Mouse (Mus musculus): ENCODE results near the gene Chit1. TPM values are rescaled to one million over a fixed set of nuclear protein-coding genes. Genes with fewer than 3 reads are reported as not detected.
A peak's percentile ranks its signal among the peaks of the same experiment; 100 is the strongest.

Chit1 gene
- total and polyA plus RNA-seq, 2 experiments from 2014 or later, result 0.19 to 0.41 TPM

GRCm38 (mm10) chr1:134078802-134079476, 32.1 kb upstream of the Chit1 start, which contains the start of gene Btg2:
Btg2 (minus strand) TSS chr1:134079120.
- ATAC-seq, result peak; percentile 96
- under 1% methylated on average over 51 of the region's 62 CpGs for WGBS
- TF ChIP-seq CTCF (IDR thresholded peaks at IDR 0.05; ENCODE audit: low read depth), result no peak; the same call in 1 of the 2 replicates

GRCm38 (mm10) chr1:134079477-134080163, 31.4 kb upstream of the Chit1 start:
- Histone ChIP-seq H3K36me3 (ENCODE audit: insufficient read depth) (no peaks in the 10 kb centered on the region), H3K9ac (peak overlapping the region; percentile 82), H3K9me3 (ENCODE audit: low read length) (no peaks in the 10 kb centered on the region), H3K4me1 (ENCODE audit: insufficient read depth) (peaks cover 3% of the 10 kb centered on the region; the same call in 1 of the 2 replicates), H3K4me2 (ENCODE audit: low read depth) (peak overlapping the region; percentile 80), H3K27me3 (ENCODE audit: insufficient read depth, low read length) (no peaks in the 10 kb centered on the region), H3K4me3 (ENCODE audit: low read depth, low read length) (peak overlapping the region; percentile 88), H3K27ac (ENCODE audit: low read depth, low read length) (peak overlapping the region; percentile 81)
- TF ChIP-seq CTCF (IDR thresholded peaks at IDR 0.05; ENCODE audit: low read depth), result no peak
- ATAC-seq (no peak; the same call in 1 of the 2 replicates), DNase-seq (peak; percentile 30)
- 2% methylated on average over 9 of the region's 9 CpGs for WGBS

More at GRCm38 (mm10) chr1:134078802-134079476, 32.1 kb upstream of the Chit1 start, which contains the start of gene Btg2:
- H3K9me3 ChIP-seq (ENCODE audit: low read length), result no peaks in the 10 kb centered on the region
- peak within 1 kb of the TSS; percentile 82 for H3K9ac ChIP-seq
- no peaks in the 10 kb centered on the region for H3K27me3 ChIP-seq (ENCODE audit: insufficient read depth, low read length)
- H3K4me3 ChIP-seq (ENCODE audit: low read depth, low read length), result peak within 1 kb of the TSS; percentile 88
- peak; percentile 97 for DNase-seq
- 0 out of 2 replicates have a peak, but pooled peaks cover 3% of the 10 kb centered on the region for H3K4me1 ChIP-seq (ENCODE audit: insufficient read depth)
- H3K27ac ChIP-seq (ENCODE audit: low read depth, low read length), result peak within 1 kb of the TSS; percentile 81
- peak within 1 kb of the TSS; percentile 80 for H3K4me2 ChIP-seq (ENCODE audit: low read depth)
- H3K36me3 ChIP-seq (ENCODE audit: insufficient read depth), result no peaks in the 10 kb centered on the region

GRCm38 (mm10) chr1:134080406-134080805, 30.6 kb upstream of the Chit1 start:
- peaks cover 3% of the 10 kb centered on the region; the same call in 1 of the 2 replicates for H3K4me1 ChIP-seq (ENCODE audit: insufficient read depth)
- no peak overlapping the region for H3K9ac ChIP-seq
- no peak overlapping the region for H3K4me3 ChIP-seq (ENCODE audit: low read depth, low read length)
- no peak overlapping the region for H3K27ac ChIP-seq (ENCODE audit: low read depth, low read length)
- 72% methylated on average over 4 of the region's 4 CpGs for WGBS
- H3K4me2 ChIP-seq (ENCODE audit: low read depth), result no peak overlapping the region
- TF ChIP-seq CTCF (IDR thresholded peaks at IDR 0.05; ENCODE audit: low read depth), result no peak
- DNase-seq (no peak), ATAC-seq (no peak)
- no peaks in the 10 kb centered on the region for H3K27me3 ChIP-seq (ENCODE audit: insufficient read depth, low read length)
- no peaks in the 10 kb centered on the region for H3K36me3 ChIP-seq (ENCODE audit: insufficient read depth)
- no peaks in the 10 kb centered on the region for H3K9me3 ChIP-seq (ENCODE audit: low read length)

- H3K4me2 ChIP-seq (ENCODE audit: low read depth), result no peak overlapping the region
- no peak for ATAC-seq
- no peak overlapping the region for H3K27ac ChIP-seq (ENCODE audit: low read depth, low read length)
- TF ChIP-seq CTCF (IDR thresholded peaks at IDR 0.05; ENCODE audit: low read depth), result no peak
- no peaks in the 10 kb centered on the region for H3K36me3 ChIP-seq (ENCODE audit: insufficient read depth)
- WGBS, result 92% methylated on average over 5 of the region's 5 CpGs
- H3K9ac ChIP-seq, result no peak overlapping the region
- H3K27me3 ChIP-seq (ENCODE audit: insufficient read depth, low read length), result no peaks in the 10 kb centered on the region
- H3K9me3 ChIP-seq (ENCODE audit: low read length), result no peaks in the 10 kb centered on the region
- peaks cover 3% of the 10 kb centered on the region; the same call in 1 of the 2 replicates for H3K4me1 ChIP-seq (ENCODE audit: insufficient read depth)
- no peak for DNase-seq
- H3K4me3 ChIP-seq (ENCODE audit: low read depth, low read length), result no peak overlapping the region
These were observed 30.1 kb upstream of the Chit1 start for GRCm38 (mm10) chr1:134080881-134081450.

- no peak; the same call in 1 of the 2 replicates for ATAC-seq
- TF ChIP-seq CTCF (IDR thresholded peaks at IDR 0.05; ENCODE audit: low read depth), result no peak
- peak; percentile 41 for DNase-seq
- Histone ChIP-seq H3K36me3 (ENCODE audit: insufficient read depth) (no peaks in the 10 kb centered on the region), H3K27ac (ENCODE audit: low read depth, low read length) (no peak overlapping the region), H3K4me3 (ENCODE audit: low read depth, low read length) (no peak overlapping the region), H3K4me2 (ENCODE audit: low read depth) (no peak overlapping the region), H3K9ac (no peak overlapping the region; the same call in 1 of the 2 replicates), H3K27me3 (ENCODE audit: insufficient read depth, low read length) (no peaks in the 10 kb centered on the region), H3K4me1 (ENCODE audit: insufficient read depth) (peaks cover 3% of the 10 kb centered on the region; the same call in 1 of the 2 replicates), H3K9me3 (ENCODE audit: low read length) (no peaks in the 10 kb centered on the region)
- 58% methylated on average over 11 of the region's 11 CpGs for WGBS
These were observed 28.0 kb upstream of the Chit1 start for GRCm38 (mm10) chr1:134082987-134083516.

- H3K9ac ChIP-seq, result no peak overlapping the region; the same call in 1 of the 2 replicates
These were observed 27.4 kb upstream of the Chit1 start for GRCm38 (mm10) chr1:134083676-134084075.

More at GRCm38 (mm10) chr1:134083676-134084075, 27.4 kb upstream of the Chit1 start:
- Histone ChIP-seq H3K4me1 (ENCODE audit: insufficient read depth) (peaks cover 3% of the 10 kb centered on the region; the same call in 1 of the 2 replicates), H3K27me3 (ENCODE audit: insufficient read depth, low read length) (no peaks in the 10 kb centered on the region), H3K4me2 (ENCODE audit: low read depth) (no peak overlapping the region), H3K9me3 (ENCODE audit: low read length) (no peaks in the 10 kb centered on the region), H3K4me3 (ENCODE audit: low read depth, low read length) (no peak overlapping the region), H3K36me3 (ENCODE audit: insufficient read depth) (no peaks in the 10 kb centered on the region), H3K27ac (ENCODE audit: low read depth, low read length) (no peak overlapping the region)
- no peak for ATAC-seq
- no peak for DNase-seq
- 88% methylated on average over 8 of the region's 8 CpGs for WGBS
- TF ChIP-seq CTCF (IDR thresholded peaks at IDR 0.05; ENCODE audit: low read depth), result no peak
